Mouse (Mus musculus) kidney, embryonic 14.5 days (tissue): Measurements from ENCODE around the gene Vipr2. TPM values are rescaled to one million over a fixed set of nuclear protein-coding genes. Genes with fewer than 3 reads are reported as not detected.
A peak's percentile ranks its signal among the peaks of the same experiment; 100 is the strongest.

Source experiments
- ATAC-seq: fragments of 200-750 bp; cut with Nextera tagmentation; 2 replicates; pipeline ENCODE4 v1.8.0; 2017; ENCODE audit warnings: moderate number of reproducible peaks, mild to moderate bottlenecking, moderate TSS enrichment, moderate library complexity; ENCODE audit not compliant: low FRiP score, low TSS enrichment
- H3K27ac ChIP-seq: fragments of 300-500 bp; sonication (generic); 2 replicates; pipeline ENCODE4 v1.5.1; 2014; ENCODE audit warnings: low read depth, mild to moderate bottlenecking, low read length, moderate library complexity, mixed read lengths
- H3K27me3 ChIP-seq: fragments of 300-500 bp; sonication (generic); 2 replicates; pipeline ENCODE4 v1.6.1; 2014; ENCODE audit warnings: mild to moderate bottlenecking, low read length; ENCODE audit not compliant: control insufficient read depth, insufficient read depth
- H3K36me3 ChIP-seq: fragments of 300-500 bp; sonication (generic); 2 replicates; pipeline ENCODE4 v1.6.1; 2014; ENCODE audit warnings: low read length, mixed read lengths; ENCODE audit not compliant: control insufficient read depth, insufficient read depth
- H3K4me1 ChIP-seq: fragments of 300-500 bp; sonication (generic); 2 replicates; pipeline ENCODE4 v1.6.1; 2014; ENCODE audit warnings: low read length, mixed read lengths; ENCODE audit not compliant: control insufficient read depth, insufficient read depth
- H3K4me2 ChIP-seq: fragments of 300-500 bp; sonication (generic); replicated peaks from 2 replicates; pipeline ENCODE4 v1.6.1; 2014; ENCODE audit warnings: low read depth, mild to moderate bottlenecking, low read length
- H3K4me3 ChIP-seq: fragments of 300-500 bp; sonication (generic); 2 replicates; pipeline ENCODE4 v1.5.1; 2014; ENCODE audit warnings: mild to moderate bottlenecking, low read length
- H3K9ac ChIP-seq: fragments of 300-500 bp; sonication (generic); 2 replicates; pipeline ENCODE4 v1.6.1; 2014; ENCODE audit warnings: low read depth, mild to moderate bottlenecking, low read length, moderate library complexity
- H3K9me3 ChIP-seq: fragments of 300-500 bp; sonication (generic); 2 replicates; pipeline ENCODE4 v1.6.1; 2016; ENCODE audit warnings: low read length; ENCODE audit not compliant: control insufficient read depth
- WGBS: fragments of 180-500 bp; shearing (Covaris S2); extraction: QIAGEN DNeasy Blood & Tissue Kit; methylation state at CpG from one replicate; pipeline ENCODE4 v1.1.7; 2014; 5-methylcytosine and 5-hydroxymethylcytosine counted together
- polyA plus RNA-seq: library from polyadenylated mRNA; unstranded; fragments of >200 nt; fragmentation: Nextera tagmentation; extraction: Ambion mirVana; gene quantifications from 2 replicates; pipeline ENCODE4 v1.2.1, GENCODE M21; 2014

Vipr2 gene
- polyA plus RNA-seq, 1 experiment from 2014 or later = 1.4 TPM

- H3K9me3 ChIP-seq = peaks cover 15% of the 10 kb centered on the region
- no peaks in the 10 kb centered on the region for H3K27me3 ChIP-seq
- H3K36me3 ChIP-seq = peaks cover 40% of the 10 kb centered on the region
- H3K4me2 ChIP-seq = no peak overlapping the region
- H3K4me1 ChIP-seq = no peaks in the 10 kb centered on the region
- no peak for ATAC-seq
- no peak overlapping the region for H3K27ac ChIP-seq
- H3K9ac ChIP-seq = no peak overlapping the region
- WGBS = 87% methylated on average over 8 of the region's 8 CpGs
- no peak overlapping the region for H3K4me3 ChIP-seq
Observed at GRCm38 (mm10) chr12:116054342-116054741, 23.2 kb upstream of the Vipr2 start.

GRCm38 (mm10) chr12:116056112-116056511 is 21.4 kb upstream of the Vipr2 start:
- no peak overlapping the region for H3K4me2 ChIP-seq
- no peak overlapping the region for H3K27ac ChIP-seq
- H3K36me3 ChIP-seq = peaks cover 56% of the 10 kb centered on the region
- no peak overlapping the region for H3K9ac ChIP-seq
- WGBS = 95% methylated on average over 3 of the region's 3 CpGs
- no peak overlapping the region for H3K4me3 ChIP-seq
- no peaks in the 10 kb centered on the region for H3K4me1 ChIP-seq
- no peaks in the 10 kb centered on the region for H3K27me3 ChIP-seq
- no peak for ATAC-seq
- H3K9me3 ChIP-seq = peaks cover 30% of the 10 kb centered on the region

DNA sequence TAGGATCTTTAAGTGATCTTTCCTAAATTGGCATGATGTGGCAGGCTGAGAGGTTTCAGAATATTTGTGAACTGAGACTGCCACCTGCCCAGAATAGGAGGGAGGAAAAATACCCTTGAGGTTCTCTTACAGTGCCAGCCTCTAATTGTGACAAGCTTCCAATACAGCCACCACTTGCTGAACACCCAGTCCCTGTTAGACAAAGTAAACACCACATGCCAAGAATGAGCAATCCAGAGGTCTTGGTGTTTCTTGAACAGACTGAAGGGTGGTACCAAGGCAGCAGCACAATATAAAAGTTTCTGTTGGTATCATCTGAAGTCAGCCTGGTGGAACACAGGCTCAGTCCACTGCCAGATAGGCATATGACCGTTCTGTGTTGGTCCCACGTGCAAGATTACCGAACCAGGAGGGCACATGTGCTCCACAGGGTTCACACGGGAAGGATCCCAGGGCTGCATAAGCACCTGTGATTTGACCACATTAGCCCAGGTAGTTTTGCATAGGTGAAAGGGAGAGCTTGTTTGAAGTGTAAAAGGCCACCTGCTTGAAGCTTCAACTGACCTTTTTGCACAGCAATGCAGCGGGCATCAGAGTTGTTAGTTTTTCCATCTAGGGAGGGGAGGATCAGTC is 15.8 kb upstream of the Vipr2 start:
- WGBS = 93% methylated on average over 5 of the region's 5 CpGs
- H3K9me3 ChIP-seq = peaks cover 45% of the 10 kb centered on the region
- no peak overlapping the region for H3K4me3 ChIP-seq
- no peak for ATAC-seq
- H3K4me1 ChIP-seq = no peaks in the 10 kb centered on the region
- no peak overlapping the region for H3K27ac ChIP-seq
- H3K9ac ChIP-seq = no peak overlapping the region
- no peaks in the 10 kb centered on the region for H3K27me3 ChIP-seq
- peaks cover 43% of the 10 kb centered on the region for H3K36me3 ChIP-seq
- no peak overlapping the region for H3K4me2 ChIP-seq

GRCm38 (mm10) chr12:116062194-116062583 is 15.3 kb upstream of the Vipr2 start:
- H3K9ac ChIP-seq = no peak overlapping the region
- no peaks in the 10 kb centered on the region for H3K4me1 ChIP-seq
- ATAC-seq = no peak
- no peak overlapping the region for H3K4me3 ChIP-seq
- no peaks in the 10 kb centered on the region for H3K27me3 ChIP-seq
- H3K27ac ChIP-seq = no peak overlapping the region
- no peak overlapping the region for H3K4me2 ChIP-seq
- 90% methylated on average over 2 of the region's 2 CpGs for WGBS
- H3K9me3 ChIP-seq = peaks cover 44% of the 10 kb centered on the region
- H3K36me3 ChIP-seq = peaks cover 38% of the 10 kb centered on the region

DNA sequence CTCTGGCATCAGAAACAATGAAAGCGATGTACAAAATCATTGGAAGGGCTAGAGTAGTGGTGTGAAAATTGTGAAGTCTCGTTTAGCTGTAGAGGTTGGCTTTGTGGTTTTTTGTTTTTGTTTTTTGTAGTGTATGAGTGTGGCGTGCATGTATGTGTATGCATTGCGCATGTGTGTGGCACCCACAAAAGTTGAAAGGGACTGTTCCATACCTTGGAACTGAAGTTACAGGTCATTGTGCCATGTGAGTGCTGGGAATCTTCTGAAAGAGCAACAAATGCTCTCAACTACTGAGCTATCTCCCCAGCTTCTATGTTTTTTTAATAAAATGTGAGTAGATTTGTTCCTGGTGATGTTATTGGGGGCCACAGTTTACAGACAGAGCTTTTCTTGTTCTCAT is 14.5 kb upstream of the Vipr2 start:
- Histone ChIP-seq H3K4me2 (no peak overlapping the region), H3K4me1 (no peaks in the 10 kb centered on the region), H3K36me3 (peaks cover 33% of the 10 kb centered on the region), H3K4me3 (no peak overlapping the region), H3K27ac (no peak overlapping the region), H3K27me3 (no peaks in the 10 kb centered on the region), H3K9me3 (peaks cover 42% of the 10 kb centered on the region), H3K9ac (no peak overlapping the region)
- 96% methylated on average over 4 of the region's 4 CpGs for WGBS
- ATAC-seq = no peak

- Histone ChIP-seq H3K9me3 (no peaks in the 10 kb centered on the region), H3K36me3 (no peaks in the 10 kb centered on the region), H3K4me3 (no peak overlapping the region), H3K4me1 (no peaks in the 10 kb centered on the region), H3K27me3 (peaks cover 5% of the 10 kb centered on the region; the same call in 1 of the 2 replicates), H3K4me2 (no peak overlapping the region), H3K9ac (no peak overlapping the region), H3K27ac (no peak overlapping the region)
- peak; percentile 82 for ATAC-seq
- WGBS = 33% methylated on average over 3 of the region's 3 CpGs
Observed at GRCm38 (mm10) chr12:116071023-116071422, 6.5 kb upstream of the Vipr2 start.

GRCm38 (mm10) chr12:116077855-116078366 is 385 bp downstream of the Vipr2 start:
- ATAC-seq = peak; percentile 41
- H3K4me2 ChIP-seq = peak overlapping the region; percentile 65
- under 1% methylated on average over 23 of the region's 24 CpGs for WGBS

GRCm38 (mm10) chr12:116083125-116083524 is 5.6 kb downstream of the Vipr2 start:
- Histone ChIP-seq H3K36me3 (no peaks in the 10 kb centered on the region), H3K9me3 (no peaks in the 10 kb centered on the region), H3K27ac (no peak overlapping the region), H3K4me2 (no peak overlapping the region), H3K4me1 (no peaks in the 10 kb centered on the region), H3K9ac (no peak overlapping the region), H3K4me3 (no peak overlapping the region), H3K27me3 (peaks cover 6% of the 10 kb centered on the region; the same call in 1 of the 2 replicates)
- ATAC-seq = no peak
- 74% methylated on average over 6 of the region's 6 CpGs for WGBS

More at GRCm38 (mm10) chr12:116077855-116078366, 385 bp downstream of the Vipr2 start:
- no peak overlapping the region for H3K27ac ChIP-seq
- no peaks in the 10 kb centered on the region for H3K4me1 ChIP-seq
- H3K36me3 ChIP-seq = no peaks in the 10 kb centered on the region
- H3K27me3 ChIP-seq = peaks cover 24% of the 10 kb centered on the region
- H3K4me3 ChIP-seq = peak overlapping the region; percentile 39
- no peaks in the 10 kb centered on the region for H3K9me3 ChIP-seq
- H3K9ac ChIP-seq = peak overlapping the region; percentile 47

DNA sequence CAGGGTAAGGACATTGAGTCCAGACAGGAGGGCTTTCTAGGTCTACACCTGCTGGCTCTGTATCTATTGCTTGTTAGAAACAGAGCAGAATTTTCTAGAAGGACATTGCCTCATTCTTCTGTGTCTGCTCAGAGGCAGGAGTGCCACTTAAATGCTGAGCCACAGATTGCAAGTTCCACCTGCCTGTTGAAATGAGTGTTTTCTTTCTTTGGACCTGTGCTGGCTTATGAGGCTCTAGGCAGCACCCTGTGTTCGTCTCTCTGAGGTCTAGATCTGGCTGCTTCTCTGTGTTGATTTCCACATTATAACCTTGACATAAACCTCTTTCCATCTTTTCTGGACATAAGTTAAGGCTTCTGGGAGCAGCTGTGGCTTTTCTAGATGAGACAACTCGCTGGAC is 6.8 kb downstream of the Vipr2 start:
- no peaks in the 10 kb centered on the region for H3K27me3 ChIP-seq
- H3K9me3 ChIP-seq = no peaks in the 10 kb centered on the region
- H3K4me2 ChIP-seq = no peak overlapping the region
- WGBS = 72% methylated on average over 2 of the region's 2 CpGs
- no peak overlapping the region for H3K27ac ChIP-seq
- H3K4me1 ChIP-seq = no peaks in the 10 kb centered on the region
- no peaks in the 10 kb centered on the region for H3K36me3 ChIP-seq
- ATAC-seq = no peak
- H3K4me3 ChIP-seq = no peak overlapping the region
- H3K9ac ChIP-seq = no peak overlapping the region
